Mouse (Mus musculus): ENCODE data around the gene Pcbd1. TPM values are rescaled to one million over a fixed set of nuclear protein-coding genes. Genes with fewer than 3 reads are reported as not detected.
"Not testable (repeated sequence)": the region's sequence is repeated elsewhere in the genome, so short reads cannot be mapped to it uniquely, and the experiment has no call there.

Pcbd1 gene
- polyA plus RNA-seq, 1 experiment from 2014 or later, result 11.1 TPM

DNA sequence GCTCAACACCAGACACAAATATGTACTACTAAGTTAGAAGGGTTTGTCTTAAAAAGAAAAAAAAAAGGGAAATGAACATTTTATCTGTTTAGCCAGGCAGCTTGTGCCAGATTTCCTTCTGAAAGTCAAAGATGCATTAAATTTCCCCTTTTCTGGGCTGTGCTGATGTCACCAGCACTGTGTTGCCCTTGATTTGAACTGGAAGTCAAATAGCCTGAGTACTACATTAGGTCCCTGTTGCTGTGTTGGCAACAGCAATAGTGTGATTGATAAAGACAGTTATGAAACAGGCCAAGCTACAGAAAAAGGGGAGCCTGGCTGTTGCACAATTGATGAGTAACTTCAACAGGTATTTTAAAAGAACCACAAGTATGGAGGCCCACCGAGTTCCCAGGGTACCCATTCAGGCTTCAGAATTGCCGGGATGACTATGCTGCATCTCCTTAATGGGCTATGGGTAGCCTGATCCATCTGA is 25.2 kb downstream of the Pcbd1 start:
- Histone ChIP-seq H3K9ac (no peak overlapping the region), H3K9me3 (no peaks in the 10 kb centered on the region), H3K36me3 (peaks cover 39% of the 10 kb centered on the region), H3K27ac (no peak overlapping the region), H3K27me3 (no peaks in the 10 kb centered on the region), H3K4me2 (no peak overlapping the region), H3K4me3 (no peak overlapping the region), H3K4me1 (no peaks in the 10 kb centered on the region)
- no peak for ATAC-seq (ENCODE audit: insufficient number of reproducible peaks, low FRiP score, low TSS enrichment, low read depth)
- 82% methylated on average over 2 of the region's 2 CpGs for WGBS

DNA sequence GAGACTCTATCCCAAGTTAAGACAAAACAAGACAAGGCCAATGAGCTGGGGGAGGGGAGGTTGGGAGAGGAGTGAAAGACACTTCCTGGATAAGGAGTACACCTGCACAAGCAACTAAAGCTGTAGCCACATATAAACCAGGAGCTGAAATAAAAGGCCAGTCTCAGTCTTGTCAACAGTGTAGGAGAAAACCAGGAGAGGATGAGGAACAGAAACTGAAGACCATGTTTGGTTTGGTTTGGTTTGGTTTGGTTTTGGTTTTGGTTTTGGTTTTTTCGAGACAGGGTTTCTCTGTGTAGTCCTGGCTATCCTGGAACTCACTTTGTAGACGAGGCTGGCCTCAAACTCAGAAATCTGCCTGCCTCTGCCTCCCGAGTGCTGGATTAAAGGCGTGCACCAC is 32.6 kb downstream of the Pcbd1 start:
- not testable (repeated sequence) for H3K27ac ChIP-seq; H3K27me3 ChIP-seq; H3K4me3 ChIP-seq; ATAC-seq (ENCODE audit: insufficient number of reproducible peaks, low FRiP score, low TSS enrichment, low read depth); H3K4me1 ChIP-seq; H3K9ac ChIP-seq; H3K9me3 ChIP-seq; H3K4me2 ChIP-seq
- WGBS, result 95% methylated on average over 4 of the region's 4 CpGs
- peaks cover 21% of the 10 kb centered on the region for H3K36me3 ChIP-seq

DNA sequence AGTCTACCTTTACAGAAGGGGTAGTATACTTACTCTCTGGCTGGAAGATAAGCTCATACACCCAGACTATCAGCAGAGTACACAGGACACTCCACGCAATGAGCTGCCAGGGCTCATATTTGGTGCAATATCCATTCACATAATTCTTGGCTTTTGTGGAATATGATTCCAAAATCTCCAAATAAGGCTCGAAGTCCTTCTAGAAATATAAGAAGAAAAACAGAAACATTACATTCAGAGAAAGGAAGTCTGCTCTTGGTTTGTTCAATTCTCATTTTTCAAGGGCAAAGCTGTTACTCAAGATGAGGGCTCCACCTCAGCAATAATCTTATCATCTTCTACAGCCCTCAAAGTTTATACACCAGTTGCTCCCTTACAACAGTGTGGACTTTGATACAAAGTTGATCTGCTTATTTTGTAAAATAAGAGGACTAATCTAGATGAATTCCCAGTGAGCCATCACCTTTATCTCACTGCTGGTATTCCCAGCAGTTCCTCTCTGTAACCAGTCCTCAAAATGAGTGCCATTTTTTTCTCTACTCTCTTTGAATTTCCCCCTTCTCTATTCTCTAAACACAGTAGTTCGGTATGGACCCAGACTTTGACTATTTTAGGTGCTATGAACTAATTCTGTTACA is 34.3 kb downstream of the Pcbd1 start:
- H3K27ac ChIP-seq, result no peak overlapping the region
- H3K27me3 ChIP-seq, result no peaks in the 10 kb centered on the region
- H3K4me1 ChIP-seq, result no peaks in the 10 kb centered on the region; the same call in 1 of the 2 replicates
- no peak overlapping the region for H3K9ac ChIP-seq
- no peak overlapping the region for H3K4me3 ChIP-seq
- H3K36me3 ChIP-seq, result peaks cover 15% of the 10 kb centered on the region
- H3K4me2 ChIP-seq, result no peak overlapping the region
- WGBS, result 79% methylated on average over 3 of the region's 3 CpGs
- H3K9me3 ChIP-seq, result no peaks in the 10 kb centered on the region
- no peak for ATAC-seq (ENCODE audit: insufficient number of reproducible peaks, low FRiP score, low TSS enrichment, low read depth)

DNA sequence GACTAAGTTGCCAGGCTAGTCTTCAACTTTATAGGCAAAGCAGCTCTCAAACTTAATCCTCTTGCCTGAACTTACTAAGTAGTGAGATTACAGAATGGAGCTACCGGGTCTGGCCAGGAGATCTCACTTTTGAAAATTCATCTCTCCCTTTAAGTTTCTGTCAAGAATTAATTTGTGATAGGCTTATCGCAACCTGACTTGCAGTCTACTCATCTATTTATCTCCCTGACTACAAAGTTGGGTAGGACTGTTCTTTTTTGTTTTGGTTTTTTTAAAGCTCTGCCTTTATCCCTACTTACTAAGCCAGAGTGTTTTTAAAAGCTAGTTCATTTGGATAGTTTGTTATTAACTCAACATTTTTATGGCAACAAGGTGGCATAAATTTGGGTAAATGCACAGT is 35.3 kb downstream of the Pcbd1 start:
- H3K4me1 ChIP-seq, result no peaks in the 10 kb centered on the region; the same call in 1 of the 2 replicates
- H3K27ac ChIP-seq, result no peak overlapping the region
- WGBS, result 94% methylated on average over 2 of the region's 2 CpGs
- no peaks in the 10 kb centered on the region for H3K9me3 ChIP-seq
- no peak for ATAC-seq (ENCODE audit: insufficient number of reproducible peaks, low FRiP score, low TSS enrichment, low read depth)
- no peaks in the 10 kb centered on the region for H3K27me3 ChIP-seq
- H3K36me3 ChIP-seq, result peaks cover 15% of the 10 kb centered on the region
- no peak overlapping the region for H3K4me2 ChIP-seq
- no peak overlapping the region for H3K9ac ChIP-seq
- H3K4me3 ChIP-seq, result no peak overlapping the region

DNA sequence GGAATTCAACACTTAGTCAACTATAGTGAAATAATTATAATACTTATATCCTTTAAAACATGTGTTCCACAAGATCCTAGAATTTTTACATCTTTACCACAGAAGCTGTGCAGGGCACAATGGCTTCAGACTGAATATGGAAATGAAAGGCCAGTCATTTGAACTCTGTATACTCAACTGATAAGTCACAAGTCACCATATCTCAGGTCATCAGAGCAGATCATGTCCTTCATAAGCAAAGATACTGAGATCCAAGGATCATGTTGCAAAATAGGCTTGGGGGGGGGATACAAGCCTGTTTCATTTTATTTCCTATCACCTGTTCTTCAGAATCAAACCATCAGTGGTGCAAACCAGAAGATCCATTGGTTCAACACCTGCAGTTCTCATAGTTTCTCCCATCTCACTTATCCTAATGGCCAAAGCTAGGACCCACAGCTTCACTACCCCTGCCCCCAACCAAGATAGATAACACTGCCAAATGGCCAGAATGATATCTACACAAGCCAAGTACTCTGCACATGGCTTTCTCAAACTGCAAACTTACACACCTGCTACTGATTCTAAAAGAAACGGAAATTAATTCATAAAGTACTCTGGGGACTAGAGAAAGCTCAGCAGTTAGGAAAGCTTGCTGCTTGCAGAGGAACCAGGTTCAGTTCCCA is 39.7 kb downstream of the Pcbd1 start:
- Histone ChIP-seq H3K9me3 (no peaks in the 10 kb centered on the region), H3K4me2 (no peak overlapping the region), H3K27ac (no peak overlapping the region), H3K36me3 (0 out of 2 replicates have a peak, but pooled peaks cover 2% of the 10 kb centered on the region), H3K4me3 (no peak overlapping the region), H3K27me3 (no peaks in the 10 kb centered on the region), H3K9ac (no peak overlapping the region), H3K4me1 (no peaks in the 10 kb centered on the region)
- ATAC-seq (ENCODE audit: insufficient number of reproducible peaks, low FRiP score, low TSS enrichment, low read depth), result no peak
- 77% methylated on average over 1 of the region's 1 CpGs for WGBS

DNA sequence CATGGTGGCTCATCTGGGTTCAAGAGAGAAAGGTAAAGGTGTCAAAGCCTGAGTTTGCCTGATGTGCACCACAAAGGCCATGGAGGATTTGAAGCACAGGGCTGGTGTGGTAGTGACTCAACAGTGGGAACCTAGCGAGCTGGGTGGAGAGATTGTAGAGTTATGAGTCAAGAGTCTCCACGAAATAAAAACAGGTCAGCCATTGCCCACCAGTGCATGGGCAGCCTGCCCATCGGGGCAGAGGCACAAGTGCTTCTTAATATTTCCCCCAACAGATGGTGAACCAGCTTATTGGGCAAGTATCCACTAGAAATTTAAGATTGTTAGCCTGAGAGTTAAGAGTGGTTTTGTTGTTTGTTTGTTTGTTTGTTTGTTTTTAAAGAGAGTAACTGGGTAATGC is 41.8 kb downstream of the Pcbd1 start:
- Histone ChIP-seq H3K4me2 (no peak overlapping the region), H3K36me3 (0 out of 2 replicates have a peak, but pooled peaks cover 2% of the 10 kb centered on the region), H3K9ac (no peak overlapping the region), H3K4me3 (no peak overlapping the region), H3K4me1 (no peaks in the 10 kb centered on the region), H3K27ac (no peak overlapping the region), H3K9me3 (no peaks in the 10 kb centered on the region), H3K27me3 (no peaks in the 10 kb centered on the region)
- 79% methylated on average over 3 of the region's 3 CpGs for WGBS
- no peak for ATAC-seq (ENCODE audit: insufficient number of reproducible peaks, low FRiP score, low TSS enrichment, low read depth)

DNA sequence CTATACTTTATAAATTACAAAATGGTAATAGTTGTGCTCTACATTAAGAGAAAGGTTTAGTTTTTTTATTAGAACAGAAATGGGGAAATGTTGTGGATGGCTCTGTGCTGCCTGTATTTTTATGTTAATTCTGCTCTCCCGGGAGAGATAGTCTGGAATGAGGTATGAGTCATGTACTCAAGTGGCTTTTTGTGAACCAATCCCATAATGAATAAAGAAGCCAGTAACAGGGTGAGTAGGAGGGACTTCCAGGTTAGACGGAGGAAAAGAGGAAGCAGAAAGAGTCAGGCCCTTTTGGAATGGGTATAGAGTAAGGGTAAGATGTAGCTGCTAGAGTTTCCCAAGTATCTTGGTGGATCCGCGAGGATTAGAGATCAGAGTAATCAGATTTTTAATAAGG is 44.9 kb downstream of the Pcbd1 start:
- Histone ChIP-seq H3K9ac (no peak overlapping the region), H3K27ac (no peak overlapping the region), H3K9me3 (no peaks in the 10 kb centered on the region), H3K36me3 (peaks cover 3% of the 10 kb centered on the region; the same call in 1 of the 2 replicates), H3K4me2 (no peak overlapping the region), H3K4me3 (no peak overlapping the region), H3K4me1 (no peaks in the 10 kb centered on the region), H3K27me3 (no peaks in the 10 kb centered on the region)
- ATAC-seq (ENCODE audit: insufficient number of reproducible peaks, low FRiP score, low TSS enrichment, low read depth), result no peak
- 80% methylated on average over 4 of the region's 4 CpGs for WGBS

DNA sequence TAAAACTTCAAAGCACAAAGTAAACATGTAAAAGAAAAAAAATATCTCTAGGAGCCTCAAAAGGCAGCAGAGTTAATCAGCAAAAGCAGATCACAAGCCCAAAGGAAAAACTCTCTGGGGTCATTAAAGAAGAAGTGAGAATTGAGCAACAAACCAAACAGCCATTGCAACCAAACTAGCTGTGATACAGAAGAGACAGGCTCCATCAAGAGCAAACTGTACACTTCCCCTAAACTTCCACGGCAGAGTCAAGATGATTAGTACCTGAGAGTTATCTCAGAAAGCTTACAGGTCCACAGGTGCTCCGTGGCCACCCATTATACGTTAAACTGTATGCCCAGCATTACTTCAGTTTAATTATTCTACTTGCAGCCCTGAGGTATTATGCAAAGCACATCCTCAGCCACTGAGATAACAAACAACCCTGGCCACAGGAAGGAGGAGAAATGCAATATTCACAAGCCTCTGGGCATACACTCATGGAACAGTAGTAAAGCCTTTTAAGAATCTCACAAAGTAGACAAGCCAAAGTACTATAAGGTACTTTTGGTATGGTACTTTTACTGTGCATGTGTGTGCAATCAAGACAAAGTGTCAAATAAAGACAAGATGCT is 46.2 kb downstream of the Pcbd1 start:
- Histone ChIP-seq H3K4me2 (no peak overlapping the region), H3K4me3 (no peak overlapping the region), H3K4me1 (no peaks in the 10 kb centered on the region), H3K27ac (no peak overlapping the region), H3K36me3 (peaks cover 3% of the 10 kb centered on the region; the same call in 1 of the 2 replicates), H3K9me3 (no peaks in the 10 kb centered on the region), H3K27me3 (no peaks in the 10 kb centered on the region), H3K9ac (no peak overlapping the region)
- WGBS, result 47% methylated on average over 3 of the region's 3 CpGs
- no peak for ATAC-seq (ENCODE audit: insufficient number of reproducible peaks, low FRiP score, low TSS enrichment, low read depth)

DNA sequence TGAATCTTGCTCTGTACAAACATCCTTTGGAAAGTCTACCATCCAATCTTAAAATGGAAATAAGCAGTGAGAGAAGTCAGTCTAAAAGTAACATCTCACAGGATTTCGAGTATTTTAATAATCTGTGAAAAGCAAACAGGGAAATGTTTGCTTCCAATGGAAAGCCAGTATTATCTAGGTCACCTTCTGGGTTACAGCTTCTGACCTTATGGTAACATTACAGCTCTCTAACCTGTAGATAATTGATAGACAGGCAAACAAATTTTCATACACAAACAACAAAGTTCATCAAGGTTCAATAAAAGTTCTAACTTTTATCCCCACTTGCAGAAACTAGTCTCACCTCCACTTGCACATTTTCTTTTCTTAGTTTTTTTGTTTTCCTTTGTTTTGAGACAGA is 48.4 kb downstream of the Pcbd1 start:
- Histone ChIP-seq H3K4me1 (no peaks in the 10 kb centered on the region), H3K9me3 (no peaks in the 10 kb centered on the region), H3K4me2 (no peak overlapping the region), H3K27me3 (no peaks in the 10 kb centered on the region), H3K4me3 (no peak overlapping the region), H3K36me3 (peaks cover 5% of the 10 kb centered on the region; the same call in 1 of the 2 replicates), H3K27ac (no peak overlapping the region), H3K9ac (no peak overlapping the region)
- ATAC-seq (ENCODE audit: insufficient number of reproducible peaks, low FRiP score, low TSS enrichment, low read depth), result no peak
- 72% methylated on average over 1 of the region's 1 CpGs for WGBS

DNA sequence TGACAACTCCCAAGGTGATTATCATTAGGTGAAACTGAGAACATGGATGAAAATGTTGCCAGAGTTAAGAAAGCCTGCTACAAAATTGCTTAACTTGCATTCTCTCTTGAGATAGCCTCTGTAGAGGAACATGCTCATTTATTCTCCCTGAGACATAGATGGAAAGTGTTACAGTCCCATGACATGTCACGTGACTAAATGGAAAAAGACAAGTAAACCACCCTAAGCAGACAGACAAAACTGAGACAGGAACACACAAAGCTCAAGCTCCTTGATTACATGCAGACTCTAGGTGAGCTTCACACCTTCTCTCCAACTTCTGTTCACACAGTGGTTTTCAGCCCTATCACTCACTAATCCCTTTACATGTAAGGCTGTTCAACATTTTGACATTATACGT is 54.2 kb downstream of the Pcbd1 start:
- H3K4me1 ChIP-seq, result peaks cover 5% of the 10 kb centered on the region
- 0 out of 2 replicates have a peak, but pooled peaks cover 5% of the 10 kb centered on the region for H3K36me3 ChIP-seq
- ATAC-seq (ENCODE audit: insufficient number of reproducible peaks, low FRiP score, low TSS enrichment, low read depth), result no peak
- no peak overlapping the region for H3K4me3 ChIP-seq
- 83% methylated on average over 2 of the region's 2 CpGs for WGBS
- H3K9ac ChIP-seq, result no peak overlapping the region
- no peak overlapping the region for H3K27ac ChIP-seq
- no peaks in the 10 kb centered on the region for H3K9me3 ChIP-seq
- H3K4me2 ChIP-seq, result no peak overlapping the region
- no peaks in the 10 kb centered on the region for H3K27me3 ChIP-seq

Data from limb, embryonic 15.5 days (tissue).